Mouse (Mus musculus): ENCODE results near the gene Hoxc9. TPM values are rescaled to one million over a fixed set of nuclear protein-coding genes. Genes with fewer than 3 reads are reported as not detected.

Gene Hoxc9
- polyA plus RNA-seq, 1 experiment from 2014 or later: not detected

- no peak overlapping the region for H3K9ac ChIP-seq (replicated peaks; ENCODE audit: low read length)
- no peaks in the 10 kb centered on the region for H3K4me1 ChIP-seq (ENCODE audit: control insufficient read depth, insufficient read depth, low read length)
- WGBS: 8% methylated on average over 2 of the region's 2 CpGs
- no peak overlapping the region for H3K4me2 ChIP-seq (ENCODE audit: low read depth, low read length)
- DNase-seq (ENCODE audit: low spot score): no peak
- H3K9me3 ChIP-seq (replicated peaks; ENCODE audit: control insufficient read depth, low read length): no peaks in the 10 kb centered on the region
- H3K4me3 ChIP-seq (ENCODE audit: low read depth, low read length): no peak overlapping the region
- ATAC-seq (replicated peaks; ENCODE audit: insufficient number of reproducible peaks, low FRiP score, low TSS enrichment, low read depth): no peak
- H3K27me3 ChIP-seq (ENCODE audit: control insufficient read depth, insufficient read depth, low read length): peaks cover 98% of the 10 kb centered on the region
- H3K27ac ChIP-seq (replicated peaks; ENCODE audit: low read depth, low read length): no peak overlapping the region
- no peaks in the 10 kb centered on the region for H3K36me3 ChIP-seq (replicated peaks; ENCODE audit: control insufficient read depth, insufficient read depth, low read depth, low read length)
Measured at GRCm38 (mm10) chr15:102950877-102951276, 25.4 kb upstream of the Hoxc9 start.

- Histone ChIP-seq H3K27me3 (ENCODE audit: control insufficient read depth, insufficient read depth, low read length) (peaks cover 96% of the 10 kb centered on the region), H3K4me1 (ENCODE audit: control insufficient read depth, insufficient read depth, low read length) (no peaks in the 10 kb centered on the region), H3K9ac (replicated peaks; ENCODE audit: low read length) (no peak overlapping the region), H3K4me3 (ENCODE audit: low read depth, low read length) (no peak overlapping the region), H3K27ac (replicated peaks; ENCODE audit: low read depth, low read length) (no peak overlapping the region), H3K4me2 (ENCODE audit: low read depth, low read length) (no peak overlapping the region), H3K36me3 (replicated peaks; ENCODE audit: control insufficient read depth, insufficient read depth, low read depth, low read length) (no peaks in the 10 kb centered on the region), H3K9me3 (replicated peaks; ENCODE audit: control insufficient read depth, low read length) (no peaks in the 10 kb centered on the region)
- DNase-seq (ENCODE audit: low spot score) (no peak), ATAC-seq (replicated peaks; ENCODE audit: insufficient number of reproducible peaks, low FRiP score, low TSS enrichment, low read depth) (no peak)
- WGBS: 5% methylated on average over 6 of the region's 6 CpGs
Measured at GRCm38 (mm10) chr15:102953561-102953960, 22.7 kb upstream of the Hoxc9 start.

- H3K4me3 ChIP-seq (ENCODE audit: low read depth, low read length): no peak within 1 kb of the TSS
- H3K27ac ChIP-seq (replicated peaks; ENCODE audit: low read depth, low read length): no peak within 1 kb of the TSS
- ATAC-seq (replicated peaks; ENCODE audit: insufficient number of reproducible peaks, low FRiP score, low TSS enrichment, low read depth) (no peak), DNase-seq (ENCODE audit: low spot score) (no peak)
- H3K4me2 ChIP-seq (ENCODE audit: low read depth, low read length): no peak within 1 kb of the TSS
- no peaks in the 10 kb centered on the region for H3K4me1 ChIP-seq (ENCODE audit: control insufficient read depth, insufficient read depth, low read length)
- no peak within 1 kb of the TSS for H3K9ac ChIP-seq (replicated peaks; ENCODE audit: low read length)
- no peaks in the 10 kb centered on the region for H3K36me3 ChIP-seq (replicated peaks; ENCODE audit: control insufficient read depth, insufficient read depth, low read depth, low read length)
- WGBS: 1% methylated on average over 56 of the region's 57 CpGs
- H3K27me3 ChIP-seq (ENCODE audit: control insufficient read depth, insufficient read depth, low read length): peaks cover 92% of the 10 kb centered on the region
- no peaks in the 10 kb centered on the region for H3K9me3 ChIP-seq (replicated peaks; ENCODE audit: control insufficient read depth, low read length)
Measured at GRCm38 (mm10) chr15:102954192-102955006, 21.8 kb upstream of the Hoxc9 start, which contains the start of gene Hoxc11. TSS of gene Hoxc11 (plus strand) at chr15:102954427.

DNA sequence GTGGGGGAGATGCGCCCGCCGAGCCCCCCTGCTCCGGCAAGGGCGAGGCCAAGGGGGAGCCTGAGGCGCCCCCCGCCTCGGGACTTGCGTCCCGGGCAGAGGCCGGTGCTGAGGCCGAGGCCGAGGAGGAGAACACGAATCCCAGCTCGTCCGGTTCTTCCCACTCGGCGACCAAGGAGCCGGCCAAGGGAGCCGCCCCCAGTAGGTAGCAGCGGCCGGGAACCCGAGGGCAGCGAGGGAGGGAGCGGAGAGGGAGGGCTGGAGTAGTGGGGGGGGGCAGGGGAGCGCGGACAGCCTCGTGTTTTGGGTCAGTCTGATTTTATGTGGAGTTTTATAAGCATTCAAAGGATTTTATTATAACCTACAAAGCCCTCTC lies 21.2 kb upstream of the Hoxc9 start:
- DNase-seq (ENCODE audit: low spot score) (no peak), ATAC-seq (replicated peaks; ENCODE audit: insufficient number of reproducible peaks, low FRiP score, low TSS enrichment, low read depth) (no peak)
- Histone ChIP-seq H3K27ac (replicated peaks; ENCODE audit: low read depth, low read length) (no peak overlapping the region), H3K27me3 (ENCODE audit: control insufficient read depth, insufficient read depth, low read length) (peaks cover 92% of the 10 kb centered on the region), H3K9me3 (replicated peaks; ENCODE audit: control insufficient read depth, low read length) (no peaks in the 10 kb centered on the region), H3K4me3 (ENCODE audit: low read depth, low read length) (no peak overlapping the region), H3K4me1 (ENCODE audit: control insufficient read depth, insufficient read depth, low read length) (no peaks in the 10 kb centered on the region), H3K9ac (replicated peaks; ENCODE audit: low read length) (no peak overlapping the region), H3K36me3 (replicated peaks; ENCODE audit: control insufficient read depth, insufficient read depth, low read depth, low read length) (no peaks in the 10 kb centered on the region), H3K4me2 (ENCODE audit: low read depth, low read length) (no peak overlapping the region)
- WGBS: under 1% methylated on average over 28 of the region's 28 CpGs

DNA sequence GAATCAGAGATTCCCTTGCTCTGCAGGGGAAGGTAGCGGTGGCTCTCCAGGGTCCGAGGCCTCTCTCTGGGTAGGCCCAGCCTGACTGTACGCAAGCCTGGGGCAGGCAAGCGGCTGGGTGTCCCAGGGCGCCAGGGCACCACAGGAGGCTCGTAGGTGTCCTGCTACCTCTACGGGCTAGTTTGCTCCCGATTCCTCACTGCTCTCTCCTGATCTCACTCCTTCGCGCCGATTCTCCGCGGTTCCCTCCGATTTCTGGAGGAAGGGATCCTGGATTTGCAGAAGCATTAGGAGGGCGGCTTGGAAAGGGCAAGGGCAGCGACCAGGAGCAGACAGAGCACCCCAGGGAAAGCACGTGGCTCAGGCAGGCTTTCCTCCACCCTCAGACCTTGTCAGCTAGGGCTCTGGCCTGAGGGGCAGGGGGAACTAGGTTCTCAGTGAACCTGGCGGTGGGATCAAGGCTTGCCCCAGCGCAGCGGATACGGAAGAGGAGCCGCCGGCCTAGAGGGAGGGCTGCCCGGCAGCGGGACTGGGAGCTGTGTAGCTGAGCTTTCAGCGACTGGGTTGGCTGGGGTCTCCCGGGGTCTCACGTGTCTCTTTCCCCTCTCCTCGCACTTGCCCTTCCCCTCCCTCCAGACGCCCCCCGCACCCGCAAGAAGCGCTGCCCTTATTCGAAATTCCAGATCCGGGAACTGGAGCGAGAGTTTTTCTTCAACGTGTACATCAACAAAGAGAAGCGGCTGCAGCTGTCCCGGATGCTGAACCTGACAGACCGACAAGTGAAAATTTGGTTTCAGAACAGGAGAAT lies 20.2 kb upstream of the Hoxc9 start:
- Histone ChIP-seq H3K4me1 (ENCODE audit: control insufficient read depth, insufficient read depth, low read length) (no peaks in the 10 kb centered on the region), H3K36me3 (replicated peaks; ENCODE audit: control insufficient read depth, insufficient read depth, low read depth, low read length) (no peaks in the 10 kb centered on the region), H3K4me2 (ENCODE audit: low read depth, low read length) (no peak overlapping the region), H3K9ac (replicated peaks; ENCODE audit: low read length) (no peak overlapping the region), H3K9me3 (replicated peaks; ENCODE audit: control insufficient read depth, low read length) (no peaks in the 10 kb centered on the region), H3K4me3 (ENCODE audit: low read depth, low read length) (no peak overlapping the region), H3K27ac (replicated peaks; ENCODE audit: low read depth, low read length) (no peak overlapping the region), H3K27me3 (ENCODE audit: control insufficient read depth, insufficient read depth, low read length) (peaks cover 92% of the 10 kb centered on the region)
- DNase-seq (ENCODE audit: low spot score) (no peak), ATAC-seq (replicated peaks; ENCODE audit: insufficient number of reproducible peaks, low FRiP score, low TSS enrichment, low read depth) (no peak)
- under 1% methylated on average over 40 of the region's 40 CpGs for WGBS

GRCm38 (mm10) chr15:102956906-102957305 lies 19.3 kb upstream of the Hoxc9 start:
- Histone ChIP-seq H3K4me2 (ENCODE audit: low read depth, low read length) (no peak overlapping the region), H3K9ac (replicated peaks; ENCODE audit: low read length) (no peak overlapping the region), H3K9me3 (replicated peaks; ENCODE audit: control insufficient read depth, low read length) (no peaks in the 10 kb centered on the region), H3K27ac (replicated peaks; ENCODE audit: low read depth, low read length) (no peak overlapping the region), H3K4me1 (ENCODE audit: control insufficient read depth, insufficient read depth, low read length) (no peaks in the 10 kb centered on the region), H3K36me3 (replicated peaks; ENCODE audit: control insufficient read depth, insufficient read depth, low read depth, low read length) (no peaks in the 10 kb centered on the region), H3K4me3 (ENCODE audit: low read depth, low read length) (no peak overlapping the region), H3K27me3 (ENCODE audit: control insufficient read depth, insufficient read depth, low read length) (peaks cover 90% of the 10 kb centered on the region)
- no peak for ATAC-seq (replicated peaks; ENCODE audit: insufficient number of reproducible peaks, low FRiP score, low TSS enrichment, low read depth)
- WGBS: 1% methylated on average over 12 of the region's 12 CpGs
- no peak for DNase-seq (ENCODE audit: low spot score)

DNA sequence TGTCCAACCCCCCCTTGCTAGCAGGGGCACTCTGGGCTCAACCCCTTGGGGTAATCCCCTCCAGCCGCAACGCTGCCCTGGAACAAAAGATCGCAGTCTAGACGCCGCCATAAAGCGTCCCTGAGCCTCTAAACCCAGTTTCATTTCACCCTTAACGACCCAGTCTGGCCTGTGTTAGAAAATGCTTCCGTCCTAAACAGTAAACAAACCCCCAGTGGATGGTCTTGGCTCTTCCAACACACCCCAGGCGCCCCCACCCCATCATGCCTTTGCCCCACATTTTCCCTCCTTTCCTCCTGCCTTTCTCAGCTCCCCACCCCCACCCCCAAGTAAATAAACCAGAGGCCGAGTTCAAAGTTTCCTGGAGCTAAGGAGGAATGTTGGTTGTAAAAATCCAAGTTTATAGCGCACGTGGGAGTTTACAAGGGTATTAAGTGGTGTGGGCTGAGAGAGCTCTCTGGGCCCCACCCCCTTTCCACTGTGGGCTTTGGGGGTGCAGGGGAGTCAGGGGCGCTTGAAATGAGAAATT lies 16.5 kb upstream of the Hoxc9 start:
- no peak for DNase-seq (ENCODE audit: low spot score)
- no peak overlapping the region for H3K4me3 ChIP-seq (ENCODE audit: low read depth, low read length)
- under 1% methylated on average over 13 of the region's 13 CpGs for WGBS
- no peaks in the 10 kb centered on the region for H3K4me1 ChIP-seq (ENCODE audit: control insufficient read depth, insufficient read depth, low read length)
- no peak for ATAC-seq (replicated peaks; ENCODE audit: insufficient number of reproducible peaks, low FRiP score, low TSS enrichment, low read depth)
- H3K27ac ChIP-seq (replicated peaks; ENCODE audit: low read depth, low read length): no peak overlapping the region
- H3K27me3 ChIP-seq (ENCODE audit: control insufficient read depth, insufficient read depth, low read length): peaks cover 86% of the 10 kb centered on the region
- no peak overlapping the region for H3K9ac ChIP-seq (replicated peaks; ENCODE audit: low read length)
- no peaks in the 10 kb centered on the region for H3K36me3 ChIP-seq (replicated peaks; ENCODE audit: control insufficient read depth, insufficient read depth, low read depth, low read length)
- H3K9me3 ChIP-seq (replicated peaks; ENCODE audit: control insufficient read depth, low read length): no peaks in the 10 kb centered on the region
- no peak overlapping the region for H3K4me2 ChIP-seq (ENCODE audit: low read depth, low read length)

DNA sequence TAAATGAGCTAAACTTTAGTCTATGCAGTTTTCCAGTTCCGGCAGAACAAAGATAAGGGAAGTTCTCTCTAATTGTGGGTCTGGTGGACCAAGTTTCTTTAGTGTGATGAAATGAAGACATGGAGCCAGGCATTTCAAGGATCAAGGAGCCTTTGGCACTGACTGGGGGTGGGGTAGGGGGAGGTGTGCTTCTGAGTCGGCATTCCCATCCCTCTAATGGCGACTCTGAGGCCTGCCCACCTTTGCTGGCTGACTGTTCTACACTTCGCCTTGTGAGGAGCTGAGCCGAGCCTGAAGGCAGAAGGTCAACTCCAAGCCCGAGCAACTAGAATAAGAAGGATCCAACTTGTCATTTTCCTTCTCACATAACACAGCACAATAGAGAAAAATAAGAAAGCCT lies 14.5 kb upstream of the Hoxc9 start:
- no peaks in the 10 kb centered on the region for H3K36me3 ChIP-seq (replicated peaks; ENCODE audit: control insufficient read depth, insufficient read depth, low read depth, low read length)
- no peak overlapping the region for H3K4me2 ChIP-seq (ENCODE audit: low read depth, low read length)
- H3K4me3 ChIP-seq (ENCODE audit: low read depth, low read length): no peak overlapping the region
- 1% methylated on average over 6 of the region's 6 CpGs for WGBS
- H3K4me1 ChIP-seq (ENCODE audit: control insufficient read depth, insufficient read depth, low read length): no peaks in the 10 kb centered on the region
- DNase-seq (ENCODE audit: low spot score) (no peak), ATAC-seq (replicated peaks; ENCODE audit: insufficient number of reproducible peaks, low FRiP score, low TSS enrichment, low read depth) (no peak)
- peaks cover 87% of the 10 kb centered on the region for H3K27me3 ChIP-seq (ENCODE audit: control insufficient read depth, insufficient read depth, low read length)
- H3K27ac ChIP-seq (replicated peaks; ENCODE audit: low read depth, low read length): no peak overlapping the region
- H3K9ac ChIP-seq (replicated peaks; ENCODE audit: low read length): no peak overlapping the region
- H3K9me3 ChIP-seq (replicated peaks; ENCODE audit: control insufficient read depth, low read length): no peaks in the 10 kb centered on the region

All from embryonic facial prominence, embryonic 11.5 days (tissue).